Mouse (Mus musculus): ENCODE results near the gene Rgp1. TPM values are rescaled to one million over a fixed set of nuclear protein-coding genes. Genes with fewer than 3 reads are reported as not detected.
A peak's percentile ranks its signal among the peaks of the same experiment; 100 is the strongest.

The Rgp1 gene
- polyA plus RNA-seq, 2 experiments = 11.0 to 15.1 TPM

- 74% methylated on average over 10 of the region's 10 CpGs for WGBS (ENCODE audit: insufficient replicate concordance)
- H3K4me1 ChIP-seq (replicated peaks; ENCODE audit: control insufficient read depth in 2 of 2, insufficient read depth in 2 of 2, low read length in 1 of 2) = peaks cover 6 to 15% of the 10 kb centered on the region in 2 experiments
- ATAC-seq (ENCODE audit: insufficient read depth) (no peak), DNase-seq (ENCODE audit: low read depth in 3 of 3, low spot score in 3 of 3) (no peak)
- no peaks in the 10 kb centered on the region for H3K27me3 ChIP-seq (ENCODE audit: control insufficient read depth, insufficient read depth, low read length)
- H3K36me3 ChIP-seq (replicated peaks; ENCODE audit: control insufficient read depth, insufficient read depth, low read depth) = peaks cover 27% of the 10 kb centered on the region
- no peak overlapping the region for H3K4me3 ChIP-seq (ENCODE audit: insufficient read depth in 1 of 2, low read depth in 2 of 2, low read length in 2 of 2)
- no peaks in the 10 kb centered on the region for H3K9me3 ChIP-seq (ENCODE audit: control insufficient read depth, low read length)
- H3K27ac ChIP-seq = no peak overlapping the region
- no peak overlapping the region for H3K4me2 ChIP-seq (ENCODE audit: low read depth)
- TF ChIP-seq EP300 (IDR thresholded peaks at IDR 0.05; ENCODE audit: low read depth) (no peak), CTCF (IDR thresholded peaks at IDR 0.05; ENCODE audit: low read depth) (no peak)
- H3K9ac ChIP-seq (replicated peaks) = no peak overlapping the region
These were observed 7.2 kb downstream of the Rgp1 start for GRCm38 (mm10) chr4:43585682-43586081.

DNA sequence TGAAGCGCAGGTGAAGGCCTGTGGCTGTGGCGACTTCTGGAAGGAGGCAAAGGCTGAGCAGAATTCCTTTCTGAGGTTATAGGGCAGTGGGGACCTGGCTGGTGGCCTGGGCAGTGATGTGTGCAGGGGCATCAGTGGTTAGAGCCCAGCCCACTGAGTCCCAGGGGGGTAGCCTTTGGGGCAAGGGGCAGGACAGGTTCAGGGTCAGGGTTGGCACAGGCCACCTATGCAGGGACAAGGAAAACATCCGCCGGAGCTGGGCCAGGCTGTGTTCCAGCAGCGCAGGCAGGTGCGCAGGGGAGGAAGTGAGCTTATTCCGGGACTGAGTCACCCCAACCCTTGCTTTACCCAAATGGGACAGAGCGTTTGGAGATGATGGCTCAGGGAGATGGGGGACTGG lies 7.9 kb downstream of the Rgp1 start:
- Histone ChIP-seq H3K4me3 (ENCODE audit: insufficient read depth in 1 of 2, low read depth in 2 of 2, low read length in 2 of 2) (no peak overlapping the region), H3K27me3 (ENCODE audit: control insufficient read depth, insufficient read depth, low read length) (no peaks in the 10 kb centered on the region), H3K9ac (replicated peaks) (no peak overlapping the region), H3K4me2 (ENCODE audit: low read depth) (no peak overlapping the region), H3K4me1 (replicated peaks; ENCODE audit: control insufficient read depth in 2 of 2, insufficient read depth in 2 of 2, low read length in 1 of 2) (peaks cover 9 to 15% of the 10 kb centered on the region in 2 experiments), H3K27ac (no peak overlapping the region), H3K9me3 (ENCODE audit: control insufficient read depth, low read length) (no peaks in the 10 kb centered on the region), H3K36me3 (replicated peaks; ENCODE audit: control insufficient read depth, insufficient read depth, low read depth) (peaks cover 20% of the 10 kb centered on the region)
- DNase-seq (ENCODE audit: low read depth in 3 of 3, low spot score in 3 of 3) = no peak
- TF ChIP-seq EP300 (IDR thresholded peaks at IDR 0.05; ENCODE audit: low read depth) (no peak), CTCF (IDR thresholded peaks at IDR 0.05; ENCODE audit: low read depth) (no peak)
- no peak for ATAC-seq (ENCODE audit: insufficient read depth)
- WGBS (ENCODE audit: insufficient replicate concordance) = 79% methylated on average over 8 of the region's 8 CpGs

GRCm38 (mm10) chr4:43587681-43588080 lies 9.2 kb downstream of the Rgp1 start:
- 17% methylated on average over 7 of the region's 7 CpGs for WGBS (ENCODE audit: insufficient replicate concordance)
- H3K4me2 ChIP-seq (ENCODE audit: low read depth) = 0 out of 2 replicates have a peak overlapping the region, but pooled peaks have one; percentile 8
- H3K27ac ChIP-seq = no peak overlapping the region

GRCm38 (mm10) chr4:43591543-43591942 lies 13.0 kb downstream of the Rgp1 start:
- H3K4me2 ChIP-seq (ENCODE audit: low read depth) = no peak overlapping the region

More at GRCm38 (mm10) chr4:43587681-43588080, 9.2 kb downstream of the Rgp1 start:
- H3K4me1 ChIP-seq (replicated peaks; ENCODE audit: control insufficient read depth in 2 of 2, insufficient read depth in 2 of 2, low read length in 1 of 2) = peaks cover 9 to 15% of the 10 kb centered on the region in 2 experiments
- H3K36me3 ChIP-seq (replicated peaks; ENCODE audit: control insufficient read depth, insufficient read depth, low read depth) = peaks cover 8% of the 10 kb centered on the region
- no peak overlapping the region for H3K9ac ChIP-seq (replicated peaks)
- no peaks in the 10 kb centered on the region for H3K27me3 ChIP-seq (ENCODE audit: control insufficient read depth, insufficient read depth, low read length)
- no peak overlapping the region for H3K4me3 ChIP-seq (ENCODE audit: insufficient read depth in 1 of 2, low read depth in 2 of 2, low read length in 2 of 2)
- ATAC-seq (ENCODE audit: insufficient read depth) = peak; percentile 21; the same call in 1 of the 2 replicates
- TF ChIP-seq CTCF (IDR thresholded peaks at IDR 0.05; ENCODE audit: low read depth) (no peak), EP300 (IDR thresholded peaks at IDR 0.05; ENCODE audit: low read depth) (no peak)
- H3K9me3 ChIP-seq (ENCODE audit: control insufficient read depth, low read length) = no peaks in the 10 kb centered on the region
- DNase-seq (ENCODE audit: low read depth in 3 of 3, low spot score in 3 of 3) = no peak

DNA sequence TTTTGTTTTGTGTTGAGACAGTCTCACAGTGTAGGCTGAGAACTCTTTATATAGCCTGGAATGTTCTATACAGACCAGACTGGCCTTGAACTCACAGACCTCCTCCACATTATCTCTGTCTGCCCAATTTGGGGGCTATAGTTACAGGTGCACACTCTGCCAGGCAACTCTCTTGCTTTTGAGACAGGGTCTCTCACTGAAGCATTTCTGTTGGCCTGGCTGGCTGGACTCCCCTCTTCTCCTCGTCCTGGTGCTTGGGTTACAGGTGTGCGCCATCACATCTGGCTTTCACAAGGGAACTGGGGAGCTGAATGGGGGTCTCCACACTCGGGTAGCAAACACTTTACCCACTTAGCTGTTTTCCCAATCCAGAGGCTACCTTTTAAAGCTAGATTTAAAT lies 13.4 kb downstream of the Rgp1 start:
- no peak for TF ChIP-seq EP300 (IDR thresholded peaks at IDR 0.05; ENCODE audit: low read depth)
- no peak for TF ChIP-seq CTCF (IDR thresholded peaks at IDR 0.05; ENCODE audit: low read depth)
- H3K27me3 ChIP-seq (ENCODE audit: control insufficient read depth, insufficient read depth, low read length) = no peaks in the 10 kb centered on the region
- H3K36me3 ChIP-seq (replicated peaks; ENCODE audit: control insufficient read depth, insufficient read depth, low read depth) = no peaks in the 10 kb centered on the region
- no peak for ATAC-seq (ENCODE audit: insufficient read depth)
- peaks cover 9 to 16% of the 10 kb centered on the region in 2 experiments for H3K4me1 ChIP-seq (replicated peaks; ENCODE audit: control insufficient read depth in 2 of 2, insufficient read depth in 2 of 2, low read length in 1 of 2)
- H3K4me2 ChIP-seq (ENCODE audit: low read depth) = no peak overlapping the region
- no peak overlapping the region for H3K27ac ChIP-seq
- WGBS (ENCODE audit: insufficient replicate concordance) = 61% methylated on average over 3 of the region's 3 CpGs
- no peak overlapping the region for H3K9ac ChIP-seq (replicated peaks)
- no peak for DNase-seq (ENCODE audit: low read depth in 3 of 3, low spot score in 3 of 3)
- no peak overlapping the region for H3K4me3 ChIP-seq (ENCODE audit: insufficient read depth in 1 of 2, low read depth in 2 of 2, low read length in 2 of 2)
- no peaks in the 10 kb centered on the region for H3K9me3 ChIP-seq (ENCODE audit: control insufficient read depth, low read length)

More at GRCm38 (mm10) chr4:43591543-43591942, 13.0 kb downstream of the Rgp1 start:
- Histone ChIP-seq H3K9me3 (ENCODE audit: control insufficient read depth, low read length) (no peaks in the 10 kb centered on the region), H3K27ac (no peak overlapping the region), H3K4me3 (ENCODE audit: insufficient read depth in 1 of 2, low read depth in 2 of 2, low read length in 2 of 2) (no peak overlapping the region), H3K27me3 (ENCODE audit: control insufficient read depth, insufficient read depth, low read length) (no peaks in the 10 kb centered on the region), H3K36me3 (replicated peaks; ENCODE audit: control insufficient read depth, insufficient read depth, low read depth) (no peaks in the 10 kb centered on the region), H3K4me1 (replicated peaks; ENCODE audit: control insufficient read depth in 2 of 2, insufficient read depth in 2 of 2, low read length in 1 of 2) (peaks cover 9 to 15% of the 10 kb centered on the region in 2 experiments), H3K9ac (replicated peaks) (no peak overlapping the region)
- 34% methylated on average over 5 of the region's 5 CpGs for WGBS (ENCODE audit: insufficient replicate concordance)
- no peak for DNase-seq (ENCODE audit: low read depth in 3 of 3, low spot score in 3 of 3)
- TF ChIP-seq CTCF (IDR thresholded peaks at IDR 0.05; ENCODE audit: low read depth) (no peak), EP300 (IDR thresholded peaks at IDR 0.05; ENCODE audit: low read depth) (no peak)
- no peak for ATAC-seq (ENCODE audit: insufficient read depth)
